Mouse (Mus musculus): ENCODE measurements around the gene Map6. TPM values are rescaled to one million over a fixed set of nuclear protein-coding genes. Genes with fewer than 3 reads are reported as not detected.

Gene Map6
- polyA plus RNA-seq (2014; fragmentation: Nextera tagmentation; extraction: Ambion mirVana): 2.1 and 2.4 TPM in 2 replicates

DNA sequence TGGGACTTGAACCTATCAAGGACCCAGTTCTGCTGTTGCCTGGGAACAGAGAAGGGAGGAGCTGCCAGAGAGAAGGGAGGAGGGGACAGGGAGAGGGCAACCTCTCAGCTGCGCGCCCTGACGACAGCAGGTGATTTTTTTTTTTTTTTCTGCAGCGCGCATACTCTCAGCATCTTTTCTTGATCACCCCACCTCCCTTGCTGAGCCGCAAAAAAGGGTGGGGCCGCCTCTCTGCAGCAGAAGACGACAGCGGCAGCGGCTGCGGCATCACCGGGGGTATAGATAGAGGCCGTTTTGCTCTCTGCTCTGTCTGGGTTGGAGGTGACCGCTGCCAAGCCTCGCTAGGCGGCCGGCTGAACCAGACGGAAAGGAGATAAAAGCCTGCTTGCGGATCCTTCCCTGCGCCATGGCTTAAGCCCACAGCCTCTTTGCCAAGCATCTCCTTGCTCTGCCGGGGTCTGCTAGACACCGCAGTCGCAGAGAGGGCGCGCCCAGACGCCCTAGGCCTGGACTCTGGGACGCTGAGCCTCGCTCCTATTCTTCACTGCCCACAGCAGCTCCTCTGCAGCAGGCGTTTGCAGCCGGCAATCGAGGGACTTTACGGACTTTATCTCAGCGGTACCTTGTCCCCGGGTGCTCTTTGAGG, at the start of gene Map6:
Map6 (plus strand) TSS at position 197 of the 646 bp plus-strand sequence.
- no peak for ATAC-seq (ENCODE audit: insufficient number of reproducible peaks, insufficient read depth, low FRiP score, low read depth)
- Histone ChIP-seq H3K9me3 (ENCODE audit: control insufficient read depth, low read length) (no peaks in the 10 kb centered on the region), H3K27me3 (ENCODE audit: control insufficient read depth, insufficient read depth, low read length) (peaks cover 49% of the 10 kb centered on the region), H3K36me3 (ENCODE audit: control insufficient read depth, insufficient read depth, low read length) (no peaks in the 10 kb centered on the region), H3K4me2 (ENCODE audit: low read length) (peak within 1 kb of the TSS; percentile 92), H3K4me3 (ENCODE audit: control insufficient read depth in 1 of 2, insufficient read depth in 1 of 2, low read depth in 1 of 2, low read length in 2 of 2) (peak within 1 kb of the TSS; percentile 52), H3K9ac (ENCODE audit: low read length) (peak within 1 kb of the TSS; percentile 42), H3K27ac (replicated peaks in 1 of 2; ENCODE audit: control insufficient read depth in 1 of 2, insufficient read depth in 1 of 2, low read depth in 2 of 2, low read length in 2 of 2) (no peak within 1 kb of the TSS), H3K4me1 (ENCODE audit: control insufficient read depth in 2 of 2, insufficient read depth in 2 of 2, low read length in 2 of 2) (peaks cover 18 to 29% of the 10 kb centered on the region in 2 experiments)
- WGBS: 2% methylated on average over 34 of the region's 34 CpGs

DNA sequence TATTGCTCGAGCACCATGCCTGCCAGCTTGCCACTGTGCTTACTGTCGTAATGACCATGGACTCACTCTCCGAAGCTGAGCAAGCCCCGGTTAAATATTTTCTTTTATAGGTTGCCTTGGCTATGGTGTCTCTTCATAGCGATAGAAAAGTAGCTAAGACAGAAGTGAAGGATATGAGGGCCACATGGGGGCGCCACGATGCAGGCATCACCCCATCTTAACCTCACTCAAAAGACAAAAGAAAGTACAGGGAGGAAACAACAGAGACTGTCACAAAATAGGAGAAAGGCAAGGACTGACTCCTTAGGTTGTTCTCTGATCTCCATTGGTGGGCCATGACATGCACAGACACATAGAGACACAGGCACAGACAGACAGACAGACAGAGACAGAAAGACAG, 43.0 kb upstream of the Map6 start:
- no peaks in the 10 kb centered on the region for H3K36me3 ChIP-seq (ENCODE audit: control insufficient read depth, insufficient read depth, low read length)
- no peak overlapping the region for H3K27ac ChIP-seq (replicated peaks in 1 of 2; ENCODE audit: control insufficient read depth in 1 of 2, insufficient read depth in 1 of 2, low read depth in 2 of 2, low read length in 2 of 2)
- H3K4me2 ChIP-seq (ENCODE audit: low read length): no peak overlapping the region
- no peaks in the 10 kb centered on the region for H3K27me3 ChIP-seq (ENCODE audit: control insufficient read depth, insufficient read depth, low read length)
- 77% methylated on average over 7 of the region's 7 CpGs for WGBS
- peaks cover 2 to 3% of the 10 kb centered on the region in 2 experiments; a peak in 1 of 4 replicates for H3K4me1 ChIP-seq (ENCODE audit: control insufficient read depth in 2 of 2, insufficient read depth in 2 of 2, low read length in 2 of 2)
- H3K9me3 ChIP-seq (ENCODE audit: control insufficient read depth, low read length): no peaks in the 10 kb centered on the region
- no peak for ATAC-seq (ENCODE audit: insufficient number of reproducible peaks, insufficient read depth, low FRiP score, low read depth)
- H3K9ac ChIP-seq (ENCODE audit: low read length): no peak overlapping the region
- no peak overlapping the region for H3K4me3 ChIP-seq (ENCODE audit: control insufficient read depth in 1 of 2, insufficient read depth in 1 of 2, low read depth in 1 of 2, low read length in 2 of 2)

DNA sequence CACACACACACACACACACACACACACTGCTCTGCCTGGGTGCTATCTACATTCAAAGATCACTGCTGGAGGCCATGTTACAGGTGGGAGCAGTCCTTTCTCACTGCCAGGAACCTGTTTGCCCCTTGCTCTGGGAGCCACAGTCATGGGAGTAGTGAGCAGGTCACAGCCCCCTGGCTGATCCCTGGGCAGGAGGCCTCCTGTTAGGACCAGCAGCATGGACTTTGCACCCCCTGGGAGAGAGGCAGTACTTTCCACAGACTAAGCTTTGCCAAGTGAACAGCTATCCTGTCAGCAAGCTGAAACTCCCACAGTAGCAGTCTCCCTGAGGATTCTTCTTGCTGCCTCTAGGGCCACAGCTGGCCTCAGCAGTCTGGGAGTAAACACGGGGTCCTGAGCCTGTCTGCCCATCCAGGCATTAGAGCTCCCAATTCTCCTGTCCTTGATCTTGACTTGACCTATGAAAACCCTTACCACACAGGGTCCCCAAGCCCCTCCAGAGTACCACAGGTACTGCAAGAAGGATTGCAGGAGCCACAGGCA, 42.5 kb upstream of the Map6 start:
- Histone ChIP-seq H3K9me3 (ENCODE audit: control insufficient read depth, low read length) (no peaks in the 10 kb centered on the region), H3K36me3 (ENCODE audit: control insufficient read depth, insufficient read depth, low read length) (no peaks in the 10 kb centered on the region), H3K4me3 (ENCODE audit: control insufficient read depth in 1 of 2, insufficient read depth in 1 of 2, low read depth in 1 of 2, low read length in 2 of 2) (no peak overlapping the region), H3K4me2 (ENCODE audit: low read length) (no peak overlapping the region), H3K27ac (replicated peaks in 1 of 2; ENCODE audit: control insufficient read depth in 1 of 2, insufficient read depth in 1 of 2, low read depth in 2 of 2, low read length in 2 of 2) (no peak overlapping the region), H3K4me1 (ENCODE audit: control insufficient read depth in 2 of 2, insufficient read depth in 2 of 2, low read length in 2 of 2) (peaks cover 2 to 3% of the 10 kb centered on the region in 2 experiments; a peak in 1 of 4 replicates), H3K9ac (ENCODE audit: low read length) (no peak overlapping the region), H3K27me3 (ENCODE audit: control insufficient read depth, insufficient read depth, low read length) (no peaks in the 10 kb centered on the region)
- ATAC-seq (ENCODE audit: insufficient number of reproducible peaks, insufficient read depth, low FRiP score, low read depth): no peak
- 43% methylated on average over 1 of the region's 1 CpGs for WGBS

DNA sequence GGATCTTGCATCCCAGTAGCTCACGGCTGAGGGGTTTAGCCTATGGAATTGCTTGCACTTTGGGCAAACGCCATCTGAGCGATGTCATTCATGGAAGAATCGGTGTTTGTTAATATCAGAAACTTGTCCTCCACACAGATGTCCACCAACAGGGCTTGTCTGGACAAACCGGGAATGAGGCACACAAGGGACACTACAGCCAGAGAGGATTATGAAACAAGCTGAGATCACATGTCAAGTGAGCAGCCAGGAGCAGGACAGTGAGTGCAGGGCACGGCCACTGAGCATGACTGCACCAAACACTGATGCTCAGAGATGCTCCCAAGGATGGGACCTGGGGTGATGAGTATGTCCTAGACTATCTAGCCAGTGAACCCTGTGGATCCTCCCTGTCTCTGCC, 41.8 kb upstream of the Map6 start:
- H3K27ac ChIP-seq (replicated peaks in 1 of 2; ENCODE audit: control insufficient read depth in 1 of 2, insufficient read depth in 1 of 2, low read depth in 2 of 2, low read length in 2 of 2): no peak overlapping the region
- H3K4me2 ChIP-seq (ENCODE audit: low read length): no peak overlapping the region
- H3K9me3 ChIP-seq (ENCODE audit: control insufficient read depth, low read length): no peaks in the 10 kb centered on the region
- 76% methylated on average over 6 of the region's 6 CpGs for WGBS
- H3K27me3 ChIP-seq (ENCODE audit: control insufficient read depth, insufficient read depth, low read length): no peaks in the 10 kb centered on the region
- H3K4me1 ChIP-seq (ENCODE audit: control insufficient read depth in 2 of 2, insufficient read depth in 2 of 2, low read length in 2 of 2): peaks cover 2 to 3% of the 10 kb centered on the region in 2 experiments; a peak in 1 of 4 replicates
- no peak overlapping the region for H3K4me3 ChIP-seq (ENCODE audit: control insufficient read depth in 1 of 2, insufficient read depth in 1 of 2, low read depth in 1 of 2, low read length in 2 of 2)
- H3K36me3 ChIP-seq (ENCODE audit: control insufficient read depth, insufficient read depth, low read length): no peaks in the 10 kb centered on the region
- no peak overlapping the region for H3K9ac ChIP-seq (ENCODE audit: low read length)
- ATAC-seq (ENCODE audit: insufficient number of reproducible peaks, insufficient read depth, low FRiP score, low read depth): no peak; the same call in 1 of the 2 replicates

DNA sequence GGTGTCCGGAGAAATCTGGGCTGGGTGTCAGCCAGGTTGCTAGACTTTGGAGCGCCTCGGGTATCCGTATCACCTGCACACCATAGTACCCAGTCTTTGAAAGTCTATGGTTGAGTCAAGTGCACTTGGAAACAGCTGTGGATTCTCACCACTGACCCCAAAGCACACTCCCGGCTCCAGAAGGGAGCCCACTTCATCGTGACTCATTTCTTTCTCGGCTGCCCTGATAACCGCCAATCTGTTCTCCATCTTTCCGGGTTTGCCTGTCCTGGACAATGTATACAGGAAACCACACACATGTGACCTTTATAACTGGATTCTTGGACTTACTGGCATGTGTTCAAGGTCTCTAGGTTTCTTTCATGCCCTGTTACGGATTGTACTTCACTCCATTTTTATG, 40.6 kb upstream of the Map6 start:
- 82% methylated on average over 10 of the region's 10 CpGs for WGBS
- Histone ChIP-seq H3K4me2 (ENCODE audit: low read length) (no peak overlapping the region), H3K9me3 (ENCODE audit: control insufficient read depth, low read length) (no peaks in the 10 kb centered on the region), H3K4me3 (ENCODE audit: control insufficient read depth in 1 of 2, insufficient read depth in 1 of 2, low read depth in 1 of 2, low read length in 2 of 2) (no peak overlapping the region), H3K9ac (ENCODE audit: low read length) (no peak overlapping the region), H3K27me3 (ENCODE audit: control insufficient read depth, insufficient read depth, low read length) (no peaks in the 10 kb centered on the region), H3K4me1 (ENCODE audit: control insufficient read depth in 2 of 2, insufficient read depth in 2 of 2, low read length in 2 of 2) (peaks cover 2 to 3% of the 10 kb centered on the region in 2 experiments; a peak in 1 of 4 replicates), H3K27ac (replicated peaks in 1 of 2; ENCODE audit: control insufficient read depth in 1 of 2, insufficient read depth in 1 of 2, low read depth in 2 of 2, low read length in 2 of 2) (no peak overlapping the region), H3K36me3 (ENCODE audit: control insufficient read depth, insufficient read depth, low read length) (no peaks in the 10 kb centered on the region)
- ATAC-seq (ENCODE audit: insufficient number of reproducible peaks, insufficient read depth, low FRiP score, low read depth): no peak

DNA sequence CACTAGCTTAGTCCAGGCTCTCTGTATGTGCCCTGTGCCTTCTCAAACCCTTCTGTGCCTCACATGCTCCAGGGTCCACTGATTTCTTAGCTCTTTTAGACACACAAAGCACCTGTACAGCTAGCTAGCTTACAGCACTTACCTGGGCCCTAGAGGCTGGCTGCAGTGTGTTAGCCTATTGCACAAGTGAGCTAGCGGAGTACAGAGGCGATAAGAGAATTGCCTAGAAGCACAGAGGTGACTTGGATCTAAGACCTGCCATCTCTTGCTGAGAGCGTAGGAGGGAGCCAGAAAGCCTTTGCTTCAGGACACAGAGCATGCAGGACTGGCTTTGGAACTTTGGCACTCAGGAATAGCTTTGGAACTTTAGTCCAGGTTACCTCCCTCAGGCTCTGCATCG, 40.0 kb upstream of the Map6 start:
- H3K4me3 ChIP-seq (ENCODE audit: control insufficient read depth in 1 of 2, insufficient read depth in 1 of 2, low read depth in 1 of 2, low read length in 2 of 2): no peak overlapping the region
- no peak overlapping the region for H3K9ac ChIP-seq (ENCODE audit: low read length)
- WGBS: 92% methylated on average over 4 of the region's 4 CpGs
- H3K9me3 ChIP-seq (ENCODE audit: control insufficient read depth, low read length): no peaks in the 10 kb centered on the region
- peaks cover 2 to 3% of the 10 kb centered on the region in 2 experiments; a peak in 1 of 4 replicates for H3K4me1 ChIP-seq (ENCODE audit: control insufficient read depth in 2 of 2, insufficient read depth in 2 of 2, low read length in 2 of 2)
- no peak overlapping the region for H3K4me2 ChIP-seq (ENCODE audit: low read length)
- ATAC-seq (ENCODE audit: insufficient number of reproducible peaks, insufficient read depth, low FRiP score, low read depth): no peak
- H3K36me3 ChIP-seq (ENCODE audit: control insufficient read depth, insufficient read depth, low read length): no peaks in the 10 kb centered on the region
- H3K27me3 ChIP-seq (ENCODE audit: control insufficient read depth, insufficient read depth, low read length): no peaks in the 10 kb centered on the region
- H3K27ac ChIP-seq (replicated peaks in 1 of 2; ENCODE audit: control insufficient read depth in 1 of 2, insufficient read depth in 1 of 2, low read depth in 2 of 2, low read length in 2 of 2): no peak overlapping the region

DNA sequence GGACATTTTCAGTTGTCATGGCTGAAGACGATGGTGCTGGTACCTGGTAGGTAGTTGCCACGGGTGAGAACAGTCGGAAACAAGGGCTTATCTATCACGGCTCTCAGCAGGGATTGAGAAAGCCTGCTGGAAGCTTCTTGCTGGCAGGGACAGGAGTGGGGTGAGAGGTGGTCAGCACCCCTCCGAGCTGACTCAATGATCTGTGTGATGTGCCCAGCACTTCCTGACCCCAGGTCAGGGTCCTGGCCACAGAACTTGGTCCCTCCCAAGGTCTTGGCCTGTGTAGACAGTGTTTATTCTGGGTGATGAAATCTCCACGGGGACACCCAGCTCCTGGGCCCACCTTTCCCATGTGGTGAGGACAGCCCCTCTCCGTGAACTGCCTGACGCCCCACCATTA, 38.4 kb upstream of the Map6 start:
- Histone ChIP-seq H3K36me3 (ENCODE audit: control insufficient read depth, insufficient read depth, low read length) (no peaks in the 10 kb centered on the region), H3K4me2 (ENCODE audit: low read length) (no peak overlapping the region), H3K9me3 (ENCODE audit: control insufficient read depth, low read length) (no peaks in the 10 kb centered on the region), H3K4me1 (ENCODE audit: control insufficient read depth in 2 of 2, insufficient read depth in 2 of 2, low read length in 2 of 2) (peaks cover 2 to 3% of the 10 kb centered on the region in 2 experiments; a peak in 1 of 4 replicates), H3K27ac (replicated peaks in 1 of 2; ENCODE audit: control insufficient read depth in 1 of 2, insufficient read depth in 1 of 2, low read depth in 2 of 2, low read length in 2 of 2) (no peak overlapping the region), H3K4me3 (ENCODE audit: control insufficient read depth in 1 of 2, insufficient read depth in 1 of 2, low read depth in 1 of 2, low read length in 2 of 2) (no peak overlapping the region), H3K27me3 (ENCODE audit: control insufficient read depth, insufficient read depth, low read length) (no peaks in the 10 kb centered on the region), H3K9ac (ENCODE audit: low read length) (no peak overlapping the region)
- ATAC-seq (ENCODE audit: insufficient number of reproducible peaks, insufficient read depth, low FRiP score, low read depth): no peak
- WGBS: 69% methylated on average over 8 of the region's 8 CpGs

Measured in heart, embryonic 14.5 days (tissue).